Mouse (Mus musculus): ENCODE measurements around the gene Eif2s2.

Eif2s2 gene

DNA sequence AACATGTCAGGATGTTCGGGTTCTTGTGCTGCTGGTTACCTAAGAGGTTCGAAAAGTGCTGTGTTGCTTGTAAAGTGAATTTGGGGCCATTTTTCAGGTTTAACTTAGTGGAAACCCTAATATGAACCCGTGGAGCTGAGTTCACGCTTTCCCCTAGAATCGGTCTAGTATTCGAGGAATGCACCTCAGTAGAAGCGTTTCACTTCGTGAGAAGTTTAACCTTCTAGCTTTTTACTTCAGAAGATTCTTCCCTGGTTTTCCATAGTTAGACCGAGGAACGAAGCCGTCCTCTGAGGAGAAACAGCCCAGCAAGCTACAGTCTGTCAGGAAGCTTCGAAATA is 280 bp upstream of the Eif2s2 start:
- peak; percentile 8 for DNase-seq (ENCODE audit: low read depth, low spot score)

DNA sequence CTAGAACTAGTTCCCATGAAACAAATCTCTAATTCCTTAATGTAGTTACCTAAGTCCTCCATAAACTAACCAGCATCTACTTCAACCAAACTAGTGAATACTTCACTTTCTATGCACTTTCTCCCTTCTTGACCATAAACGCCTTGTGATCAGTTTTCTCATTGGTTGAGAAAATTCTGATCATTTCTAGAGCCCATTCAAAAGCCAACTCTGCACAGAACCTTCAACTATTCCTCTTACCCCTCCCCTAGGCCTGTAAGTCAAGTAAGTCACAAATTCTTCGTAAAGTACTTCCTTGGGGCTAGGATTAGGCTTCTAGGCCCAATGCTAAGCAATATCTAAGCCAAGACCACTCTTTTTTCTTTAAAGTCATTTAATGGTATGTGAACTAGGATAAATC is 1.1 kb downstream of the Eif2s2 start:
- DNase-seq (ENCODE audit: low read depth, low spot score), result no peak

DNA sequence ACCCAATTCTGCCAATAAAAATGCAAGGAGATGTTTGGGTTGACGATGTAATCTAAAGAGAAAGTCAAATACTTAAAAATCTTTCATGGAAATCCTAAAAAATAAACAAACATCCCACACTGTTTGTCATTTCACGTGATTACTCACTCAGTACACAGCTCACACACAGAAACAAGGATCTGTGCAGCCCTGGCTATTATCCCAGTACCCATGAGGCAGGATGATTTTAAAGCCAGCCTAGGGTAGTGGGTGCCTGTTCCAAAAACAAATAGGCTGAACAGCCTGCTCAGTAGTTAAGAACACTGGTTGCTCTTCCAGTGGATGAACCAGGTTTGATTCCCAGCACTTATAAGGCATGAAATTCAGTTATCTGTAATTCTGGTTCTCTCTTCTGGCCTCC is 16.1 kb downstream of the Eif2s2 start:
- no peak for DNase-seq (ENCODE audit: low read depth, low spot score)

DNA sequence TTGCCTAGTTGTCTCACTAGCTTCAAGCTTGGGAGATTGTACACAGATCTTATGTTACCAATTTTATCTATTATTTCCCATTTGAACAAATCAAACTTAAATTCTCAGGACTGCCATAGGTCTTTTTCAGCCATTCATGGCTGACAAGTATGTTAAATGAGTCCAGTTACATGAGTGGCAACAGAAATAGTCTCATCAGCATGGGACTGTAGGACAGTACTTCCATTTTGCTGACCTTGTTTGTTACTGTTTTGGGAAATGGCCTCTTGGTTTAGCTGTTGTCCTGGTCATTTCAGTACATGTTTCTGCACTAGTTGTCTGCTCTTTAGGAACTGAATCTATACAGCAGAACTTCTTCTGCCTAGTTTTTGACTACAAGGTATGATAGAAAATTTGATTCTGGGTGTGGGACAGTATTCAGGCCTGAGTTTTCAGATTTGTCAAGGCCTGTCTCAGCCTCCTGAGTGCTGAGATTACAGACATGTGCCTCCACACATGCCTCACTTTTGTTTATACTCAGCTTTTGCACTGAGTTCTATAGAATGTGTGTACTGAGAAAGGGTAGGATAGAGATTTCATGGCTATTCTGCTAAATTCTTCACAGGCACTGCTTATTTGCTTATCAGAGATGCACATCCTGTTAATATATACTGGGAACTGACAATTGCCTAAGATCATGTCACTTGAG is 22.6 kb downstream of the Eif2s2 start:
- no peak for DNase-seq (ENCODE audit: low read depth, low spot score)

DNA sequence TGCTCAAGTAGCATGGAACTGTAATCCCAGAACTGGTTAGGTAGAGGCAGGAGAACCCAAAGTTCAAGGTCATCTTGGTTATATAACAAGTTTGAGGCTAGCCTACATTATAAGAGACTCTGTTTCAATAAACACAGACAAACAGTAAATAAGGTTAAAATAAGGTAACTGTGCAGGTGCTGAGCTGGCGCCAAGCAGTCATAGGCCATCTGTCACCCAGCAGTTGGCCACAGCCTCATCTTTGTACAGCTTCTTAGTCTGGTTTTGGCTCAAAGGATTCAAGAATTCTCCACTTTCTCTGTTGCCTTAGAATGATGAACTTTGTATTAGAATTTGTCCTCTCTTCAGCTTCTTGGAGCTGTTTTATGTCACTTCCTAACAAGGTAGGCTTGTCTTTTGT is 24.6 kb downstream of the Eif2s2 start:
- DNase-seq (ENCODE audit: low read depth, low spot score), result no peak

DNA sequence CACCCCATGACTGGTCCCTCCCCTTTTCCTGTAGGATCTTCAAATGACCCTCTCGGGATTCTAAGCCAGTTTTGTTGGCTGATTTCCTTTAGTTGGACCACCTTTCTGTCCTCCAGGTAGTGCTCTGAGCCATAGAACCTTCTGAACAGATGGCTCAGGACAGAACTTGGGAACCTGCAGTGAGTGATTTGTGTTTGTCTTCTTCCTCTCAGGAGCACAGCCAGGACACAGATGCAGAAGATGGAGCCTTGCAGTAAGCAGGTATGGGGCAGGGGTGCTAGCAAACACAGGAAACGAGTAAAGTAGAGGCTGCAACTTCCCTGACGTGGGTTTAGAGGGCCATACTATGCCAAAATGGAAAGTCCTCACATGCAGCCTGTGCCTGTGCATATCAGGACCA is 27.0 kb downstream of the Eif2s2 start:
- DNase-seq (ENCODE audit: low read depth, low spot score), result no peak

DNA sequence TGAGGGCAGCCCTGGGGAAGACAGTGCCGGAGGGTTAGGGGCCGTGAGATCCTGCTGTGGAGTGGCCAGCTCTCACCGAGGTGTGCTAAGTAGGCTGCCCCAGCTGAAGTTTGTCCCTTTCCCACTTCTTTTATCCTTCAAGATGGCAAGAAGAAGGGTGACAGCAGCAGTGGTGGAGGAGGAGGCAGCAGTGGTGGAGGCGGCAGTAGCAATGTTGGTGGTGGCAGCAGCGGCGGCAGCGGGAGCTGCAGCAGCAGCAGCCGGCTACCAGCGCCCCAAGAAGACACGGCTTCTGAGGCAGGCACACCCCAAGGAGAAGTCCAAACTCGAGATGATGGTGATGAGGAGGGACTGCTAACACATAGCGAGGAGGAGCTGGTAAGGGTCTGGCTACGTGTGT is 29.1 kb downstream of the Eif2s2 start:
- no peak for DNase-seq (ENCODE audit: low read depth, low spot score)

DNA sequence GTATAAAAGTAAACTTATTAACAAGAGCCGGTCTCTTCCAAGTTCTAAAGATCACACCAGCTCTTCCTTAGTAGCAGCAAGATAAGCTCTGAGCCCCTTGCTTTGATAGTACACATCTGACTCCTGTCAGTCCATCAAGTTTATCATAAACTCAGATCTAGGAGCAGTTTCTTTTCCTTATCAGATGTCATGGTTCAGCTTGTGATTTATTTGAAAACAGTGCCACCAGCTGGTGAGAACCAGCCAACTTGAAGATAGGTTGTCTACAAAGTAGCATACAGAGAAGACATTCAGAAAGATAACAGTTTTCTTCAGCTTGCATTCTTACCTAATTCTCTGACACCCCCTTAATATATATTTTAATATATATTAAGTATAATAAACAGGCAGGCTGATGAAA is 37.4 kb downstream of the Eif2s2 start:
- DNase-seq (ENCODE audit: low read depth, low spot score), result peak; percentile 56

DNA sequence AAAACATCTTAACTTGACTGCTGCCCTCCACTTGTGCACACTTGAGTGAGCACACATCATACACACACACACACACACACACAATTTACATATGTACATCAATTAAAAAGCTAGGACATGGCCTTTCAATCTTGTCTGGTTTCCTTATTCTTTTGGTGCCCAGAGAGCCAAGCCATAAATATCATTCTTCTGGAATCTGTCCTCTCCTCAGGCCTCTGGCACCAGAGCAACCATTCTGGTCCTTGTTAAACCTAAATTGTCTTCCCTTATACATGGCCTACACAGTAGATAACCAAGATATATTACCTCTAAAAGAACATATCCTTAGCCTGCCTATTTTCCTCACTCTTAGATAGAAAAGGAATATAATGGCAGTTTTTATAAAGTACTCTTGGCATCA is 44.6 kb downstream of the Eif2s2 start:
- no peak for DNase-seq (ENCODE audit: low read depth, low spot score)

DNA sequence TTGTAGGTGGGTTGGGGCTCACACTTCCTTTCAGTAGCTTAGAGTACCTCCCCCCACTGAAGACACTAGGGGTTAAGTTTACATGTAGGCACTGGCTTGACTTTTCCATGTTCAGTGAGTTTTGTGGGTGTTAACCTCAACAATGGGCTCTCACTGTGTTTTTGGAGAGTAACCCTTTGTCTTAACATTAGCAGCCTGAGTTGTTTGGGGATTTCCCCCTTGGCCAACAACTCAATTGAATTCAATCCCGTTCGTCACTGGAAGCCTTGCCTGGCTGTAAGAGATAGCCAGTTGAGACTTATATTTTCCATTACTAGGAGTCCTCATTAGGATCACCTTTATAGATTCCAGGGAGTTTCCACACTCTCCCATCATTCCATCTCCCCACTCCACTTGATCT is 56.2 kb downstream of the Eif2s2 start:
- no peak for DNase-seq (ENCODE audit: low read depth, low spot score)

DNA sequence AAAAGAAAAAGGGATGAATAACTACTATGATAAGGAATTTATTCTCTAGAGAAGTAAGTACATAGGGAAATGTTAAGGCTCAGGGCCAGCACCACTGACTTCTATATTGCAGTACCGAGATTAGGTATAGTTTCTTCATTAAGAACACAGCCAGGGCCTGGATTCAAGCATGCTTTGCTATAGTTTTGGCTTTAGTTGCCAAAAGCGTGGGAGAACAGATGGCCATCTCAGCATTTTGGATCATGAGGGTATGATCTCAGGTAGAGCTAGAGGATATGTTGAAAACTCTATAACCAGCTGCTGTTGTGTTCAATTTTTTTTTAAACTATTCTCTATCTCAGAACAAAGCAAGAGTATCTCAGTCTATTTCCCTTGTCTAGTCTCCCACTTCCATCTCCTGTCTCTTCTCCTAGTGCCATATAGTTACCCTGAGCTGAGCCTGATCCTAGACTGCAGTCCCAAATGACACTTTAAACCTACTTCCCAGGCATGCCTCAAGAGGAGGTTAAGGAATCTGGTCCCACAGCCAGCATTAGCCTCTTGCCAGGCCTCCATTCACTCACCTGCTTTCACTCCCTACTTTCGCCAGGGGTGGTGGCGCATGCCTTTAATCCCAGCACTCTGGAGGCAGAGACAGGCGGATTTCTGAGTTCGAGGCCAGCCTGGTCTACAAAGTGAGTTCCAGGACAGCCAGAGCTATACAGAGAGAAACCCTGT is 58.4 kb downstream of the Eif2s2 start:
- no peak for DNase-seq (ENCODE audit: low read depth, low spot score)

DNA sequence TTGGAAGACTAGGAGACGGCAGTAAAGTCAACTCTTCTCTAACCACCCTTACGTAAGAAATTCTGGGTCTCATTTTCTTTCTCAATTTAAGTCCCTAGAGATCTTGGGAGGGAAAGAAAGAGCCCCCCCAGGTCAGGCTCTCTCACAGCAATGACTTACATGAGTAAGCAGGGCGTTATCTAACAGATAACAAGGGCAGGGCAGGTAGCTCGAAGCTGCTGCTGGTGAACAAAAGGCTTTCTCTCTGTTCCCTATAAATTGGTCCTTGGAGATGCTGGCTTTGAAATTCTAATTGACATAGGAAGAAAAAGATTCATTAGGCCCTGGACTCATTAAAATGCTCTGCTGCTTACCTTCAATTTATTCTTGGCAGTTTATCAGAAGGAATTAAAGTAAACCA is 60.3 kb downstream of the Eif2s2 start:
- no peak for DNase-seq (ENCODE audit: low read depth, low spot score)

DNA sequence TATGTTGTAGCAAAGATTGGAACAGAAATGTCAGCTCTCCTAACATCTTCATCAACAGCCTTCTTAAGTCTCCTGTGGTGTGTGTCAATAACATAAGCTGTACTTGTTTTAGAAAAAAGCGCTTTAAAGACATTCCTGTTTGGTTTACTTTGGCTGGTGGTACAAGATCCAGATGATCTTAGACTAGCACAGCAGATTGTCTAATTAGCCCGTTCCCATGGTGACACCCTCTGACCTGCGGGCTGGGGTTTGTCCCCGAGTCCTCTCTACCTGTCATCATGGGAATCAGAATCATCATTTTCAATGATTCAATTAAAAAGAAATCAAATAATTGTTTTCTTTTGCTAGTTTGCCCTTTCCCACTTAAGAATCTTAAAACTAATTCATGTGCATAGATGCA is 65.2 kb downstream of the Eif2s2 start:
- no peak for DNase-seq (ENCODE audit: low read depth, low spot score)

DNA sequence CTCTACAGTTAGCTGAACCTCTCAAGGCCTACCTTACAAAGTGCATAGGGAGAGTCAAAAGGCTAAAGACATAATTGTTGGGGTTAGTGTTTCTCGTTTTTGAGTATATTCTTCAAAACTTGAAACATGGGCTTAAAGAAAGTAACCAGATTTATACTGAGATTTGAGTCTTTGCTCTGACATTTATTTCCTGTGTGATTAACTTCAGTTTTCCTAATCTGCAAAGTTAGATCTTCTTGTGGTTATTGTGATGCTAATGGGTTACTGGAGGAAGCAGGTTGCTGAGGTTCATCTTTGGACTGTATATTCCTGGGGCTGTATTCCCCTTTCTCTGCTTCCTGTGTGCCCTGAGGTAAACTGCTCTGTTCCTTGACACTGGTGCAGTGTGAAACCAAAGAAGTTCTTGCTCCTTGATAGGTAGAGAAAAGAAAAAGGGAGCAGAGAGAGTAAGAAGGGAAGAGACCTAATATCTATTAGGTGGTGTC is 66.6 kb downstream of the Eif2s2 start:
- DNase-seq (ENCODE audit: low read depth, low spot score), result no peak

Data from retina, adult 2 months (tissue).